Mouse (Mus musculus) intestine, postnatal 0 days (tissue): Measurements from ENCODE around the gene Stim1. TPM values are rescaled to one million over a fixed set of nuclear protein-coding genes. Genes with fewer than 3 reads are reported as not detected.

Experiments
- ATAC-seq: fragments of 200-750 bp; cut with Nextera tagmentation; 2 replicates; pipeline ENCODE4 v1.8.0; 2017; ENCODE audit warnings: mild to moderate bottlenecking, moderate TSS enrichment, moderate library complexity
- H3K27ac ChIP-seq: fragments of 300-500 bp; sonication (generic); 2 replicates; pipeline ENCODE4 v1.5.1; 2014; ENCODE audit warnings: mild to moderate bottlenecking, low read depth, low read length, moderate library complexity
- H3K27me3 ChIP-seq: fragments of 300-500 bp; sonication (generic); replicated peaks from 2 replicates; pipeline ENCODE4 v1.6.1; 2014; ENCODE audit warnings: low read length, mixed read lengths; ENCODE audit not compliant: control insufficient read depth, insufficient read depth
- H3K36me3 ChIP-seq: fragments of 300-500 bp; sonication (generic); 2 replicates; pipeline ENCODE4 v1.6.1; 2014; ENCODE audit warnings: mild to moderate bottlenecking, moderate library complexity; ENCODE audit not compliant: control insufficient read depth, insufficient read depth
- H3K4me1 ChIP-seq: fragments of 300-500 bp; sonication (generic); replicated peaks from 2 replicates; pipeline ENCODE4 v1.6.1; 2014; ENCODE audit warnings: antibody characterized with exemption, low read length, mixed read lengths; ENCODE audit not compliant: control insufficient read depth, insufficient read depth
- H3K4me2 ChIP-seq: fragments of 300-500 bp; sonication (generic); replicated peaks from 2 replicates; pipeline ENCODE4 v1.6.1; 2014; ENCODE audit warnings: low read depth, mild to moderate bottlenecking, moderate library complexity
- H3K4me3 ChIP-seq: fragments of 300-500 bp; sonication (generic); 2 replicates; pipeline ENCODE4 v1.5.1; 2014; ENCODE audit warnings: low read depth, low read length
- H3K9ac ChIP-seq: fragments of 300-500 bp; sonication (generic); 2 replicates; pipeline ENCODE4 v1.6.1; 2014; ENCODE audit warnings: mild to moderate bottlenecking, low read depth, low read length
- H3K9me3 ChIP-seq: fragments of 300-500 bp; sonication (generic); 2 replicates; pipeline ENCODE4 v1.6.1; 2016; ENCODE audit warnings: mixed run types; ENCODE audit not compliant: control insufficient read depth
- CTCF ChIP-seq: sonication (generic); IDR thresholded peaks from 2 replicates; pipeline ENCODE4 v1.5.1; 2016; ENCODE audit warnings: low read depth, mild to moderate bottlenecking, control low read depth, antibody characterized with exemption, moderate library complexity
- WGBS: fragments of 180-500 bp; shearing (Covaris S2); extraction: QIAGEN DNeasy Blood & Tissue Kit; methylation state at CpG from one replicate; pipeline ENCODE4 v1.1.7; 2014; 5-methylcytosine and 5-hydroxymethylcytosine counted together
- polyA plus RNA-seq: library from polyadenylated mRNA; unstranded; fragments of >200 nt; fragmentation: Nextera tagmentation; extraction: Ambion mirVana; gene quantifications from 2 replicates; pipeline ENCODE4 v1.2.1, GENCODE M21; 2015

Gene Stim1
- polyA plus RNA-seq, 1 experiment from 2014 or later = 13.0 TPM

- Histone ChIP-seq H3K9me3 (no peaks in the 10 kb centered on the region), H3K27me3 (no peaks in the 10 kb centered on the region), H3K4me1 (no peaks in the 10 kb centered on the region), H3K4me3 (no peak overlapping the region), H3K36me3 (no peaks in the 10 kb centered on the region), H3K9ac (no peak overlapping the region), H3K4me2 (no peak overlapping the region), H3K27ac (no peak overlapping the region)
- ATAC-seq = no peak
- WGBS = 41% methylated on average over 4 of the region's 4 CpGs
- TF ChIP-seq CTCF = no peak
These were observed 66.1 kb downstream of the Stim1 start for GRCm38 (mm10) chr7:102333741-102334140.

- 94% methylated on average over 5 of the region's 5 CpGs for WGBS
- no peak overlapping the region for H3K27ac ChIP-seq
- H3K4me3 ChIP-seq = no peak overlapping the region
These were observed 69.7 kb downstream of the Stim1 start for GRCm38 (mm10) chr7:102337326-102337725.

GRCm38 (mm10) chr7:102337898-102338297 is 70.3 kb downstream of the Stim1 start:
- no peak overlapping the region for H3K27ac ChIP-seq
- TF ChIP-seq CTCF = no peak

More at GRCm38 (mm10) chr7:102337326-102337725, 69.7 kb downstream of the Stim1 start:
- no peak for TF ChIP-seq CTCF
- Histone ChIP-seq H3K4me2 (no peak overlapping the region), H3K36me3 (no peaks in the 10 kb centered on the region), H3K4me1 (no peaks in the 10 kb centered on the region), H3K9me3 (no peaks in the 10 kb centered on the region), H3K9ac (no peak overlapping the region), H3K27me3 (no peaks in the 10 kb centered on the region)
- ATAC-seq = no peak

GRCm38 (mm10) chr7:102338956-102339355 is 71.3 kb downstream of the Stim1 start:
- Histone ChIP-seq H3K4me2 (no peak overlapping the region), H3K9me3 (no peaks in the 10 kb centered on the region), H3K4me3 (no peak overlapping the region), H3K27me3 (no peaks in the 10 kb centered on the region), H3K36me3 (no peaks in the 10 kb centered on the region), H3K4me1 (no peaks in the 10 kb centered on the region), H3K27ac (no peak overlapping the region), H3K9ac (no peak overlapping the region)
- no peak for ATAC-seq
- whole genome bisulfite sequencing = 75% methylated on average over 3 of the region's 3 CpGs
- no peak for TF ChIP-seq CTCF

More at GRCm38 (mm10) chr7:102337898-102338297, 70.3 kb downstream of the Stim1 start:
- H3K36me3 ChIP-seq = no peaks in the 10 kb centered on the region
- H3K4me1 ChIP-seq = no peaks in the 10 kb centered on the region
- H3K9me3 ChIP-seq = no peaks in the 10 kb centered on the region
- ATAC-seq = no peak
- H3K4me2 ChIP-seq = no peak overlapping the region
- H3K27me3 ChIP-seq = no peaks in the 10 kb centered on the region
- H3K9ac ChIP-seq = no peak overlapping the region
- no peak overlapping the region for H3K4me3 ChIP-seq
- WGBS = 43% methylated on average over 3 of the region's 3 CpGs

GRCm38 (mm10) chr7:102345893-102346292 is 78.3 kb downstream of the Stim1 start:
- 53% methylated on average over 2 of the region's 2 CpGs for WGBS
- Histone ChIP-seq H3K4me1 (no peaks in the 10 kb centered on the region), H3K36me3 (no peaks in the 10 kb centered on the region), H3K27me3 (no peaks in the 10 kb centered on the region), H3K27ac (no peak overlapping the region), H3K4me3 (no peak overlapping the region), H3K9ac (no peak overlapping the region), H3K9me3 (no peaks in the 10 kb centered on the region), H3K4me2 (no peak overlapping the region)
- no peak for ATAC-seq
- TF ChIP-seq CTCF = no peak

- H3K4me3 ChIP-seq = no peak overlapping the region
- H3K4me2 ChIP-seq = no peak overlapping the region
- no peak overlapping the region for H3K9ac ChIP-seq
- H3K27ac ChIP-seq = no peak overlapping the region
- TF ChIP-seq CTCF = no peak
- no peak for ATAC-seq
- 59% methylated on average over 3 of the region's 3 CpGs for WGBS
- H3K4me1 ChIP-seq = no peaks in the 10 kb centered on the region
- no peaks in the 10 kb centered on the region for H3K27me3 ChIP-seq
- H3K9me3 ChIP-seq = no peaks in the 10 kb centered on the region
- H3K36me3 ChIP-seq = no peaks in the 10 kb centered on the region
These were observed 79.7 kb downstream of the Stim1 start for GRCm38 (mm10) chr7:102347327-102347726.

- no peaks in the 10 kb centered on the region for H3K9me3 ChIP-seq
- H3K9ac ChIP-seq = no peak overlapping the region
These were observed 81.1 kb downstream of the Stim1 start for GRCm38 (mm10) chr7:102348681-102349080.

More at GRCm38 (mm10) chr7:102348681-102349080, 81.1 kb downstream of the Stim1 start:
- H3K27me3 ChIP-seq = no peaks in the 10 kb centered on the region
- 76% methylated on average over 2 of the region's 2 CpGs for WGBS
- no peak overlapping the region for H3K27ac ChIP-seq
- ATAC-seq = no peak
- H3K4me1 ChIP-seq = no peaks in the 10 kb centered on the region
- no peak overlapping the region for H3K4me2 ChIP-seq
- no peak overlapping the region for H3K4me3 ChIP-seq
- TF ChIP-seq CTCF = no peak
- H3K36me3 ChIP-seq = no peaks in the 10 kb centered on the region
